Mouse (Mus musculus): Measurements from ENCODE around the gene Klhl26.

Klhl26 gene

DNA sequence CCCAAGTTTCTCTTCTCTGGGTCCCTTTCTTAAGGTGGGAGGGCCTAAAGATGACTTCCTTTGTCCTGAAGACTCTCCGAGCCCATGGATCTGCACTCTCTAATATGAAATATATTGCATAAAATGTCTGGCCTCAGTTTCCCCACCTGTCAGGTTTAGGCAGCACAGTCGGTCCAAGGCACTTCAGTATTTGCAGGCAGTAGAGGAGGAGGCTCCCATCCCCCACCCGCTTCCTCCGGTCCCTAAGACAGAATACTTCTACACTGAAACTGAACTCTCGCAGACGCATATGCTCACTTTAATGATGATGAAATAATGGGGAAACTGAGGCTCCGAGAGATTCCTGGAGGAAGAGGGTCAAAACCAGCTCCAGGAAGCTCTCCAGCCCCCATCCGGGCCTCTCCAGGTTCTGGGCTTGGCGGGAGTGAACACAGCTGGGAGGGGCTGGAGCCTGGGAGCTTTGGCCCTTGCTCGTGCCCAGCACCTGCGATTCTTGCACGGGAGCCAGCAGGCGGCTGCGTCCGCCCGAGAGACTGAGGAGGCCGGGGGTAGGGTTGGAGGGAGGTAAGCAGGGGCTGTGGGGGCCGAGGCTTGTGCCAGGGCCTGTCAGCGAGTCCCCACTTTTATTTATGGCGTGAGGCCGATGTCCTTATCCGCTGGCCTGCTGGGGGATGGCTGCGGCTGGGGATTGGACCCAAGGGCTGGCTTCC is 25.2 kb upstream of the Klhl26 start:
- no peak for DNase-seq (ENCODE audit: low spot score)

DNA sequence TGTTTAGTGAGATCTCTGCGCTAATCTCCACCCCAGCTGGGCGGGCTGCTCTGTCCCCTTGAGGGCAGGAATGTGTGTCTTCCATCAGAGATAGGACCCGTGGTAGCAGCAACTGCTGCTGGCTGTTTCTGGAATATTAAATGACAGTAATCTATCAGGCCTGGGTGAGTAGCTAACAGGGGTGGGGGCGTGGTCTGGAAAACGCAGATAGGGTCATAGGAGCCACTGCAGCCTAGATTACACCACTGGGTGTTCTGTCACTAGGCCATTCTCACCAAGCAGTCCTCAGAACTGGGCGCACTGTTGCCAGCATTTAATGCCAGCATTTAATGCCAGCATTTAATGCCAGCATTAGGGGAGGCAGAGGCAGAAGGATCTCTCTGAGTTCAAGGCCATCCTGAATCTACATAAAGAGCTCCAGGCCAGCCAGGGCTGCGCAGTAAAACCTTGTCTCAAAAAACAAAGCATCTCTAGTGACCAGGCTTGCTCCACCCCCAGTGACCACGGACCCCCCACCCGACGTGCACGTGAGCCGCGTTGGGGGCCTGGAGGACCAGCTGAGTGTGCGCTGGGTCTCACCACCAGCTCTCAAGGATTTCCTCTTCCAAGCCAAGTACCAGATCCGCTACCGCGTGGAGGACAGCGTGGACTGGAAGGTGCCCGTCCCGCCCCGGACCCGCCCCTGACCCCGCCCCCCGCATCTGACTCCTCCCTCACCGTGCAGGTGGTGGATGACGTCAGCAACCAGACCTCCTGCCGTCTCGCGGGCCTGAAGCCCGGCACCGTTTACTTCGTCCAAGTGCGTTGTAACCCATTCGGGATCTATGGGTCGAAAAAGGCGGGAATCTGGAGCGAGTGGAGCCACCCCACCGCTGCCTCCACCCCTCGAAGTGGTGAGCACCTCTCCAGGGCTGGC is 23.9 kb upstream of the Klhl26 start:
- DNase-seq (ENCODE audit: low spot score) = no peak

- no peak for DNase-seq (ENCODE audit: low spot score)
Measured at GRCm38 (mm10) chr8:70495771-70496062, 18.9 kb upstream of the Klhl26 start.

GRCm38 (mm10) chr8:70495001-70495770 is 18.4 kb upstream of the Klhl26 start:
- DNase-seq (ENCODE audit: low spot score) = no peak

GRCm38 (mm10) chr8:70494416-70494945 is 17.7 kb upstream of the Klhl26 start:
- DNase-seq (ENCODE audit: low spot score) = no peak

DNA sequence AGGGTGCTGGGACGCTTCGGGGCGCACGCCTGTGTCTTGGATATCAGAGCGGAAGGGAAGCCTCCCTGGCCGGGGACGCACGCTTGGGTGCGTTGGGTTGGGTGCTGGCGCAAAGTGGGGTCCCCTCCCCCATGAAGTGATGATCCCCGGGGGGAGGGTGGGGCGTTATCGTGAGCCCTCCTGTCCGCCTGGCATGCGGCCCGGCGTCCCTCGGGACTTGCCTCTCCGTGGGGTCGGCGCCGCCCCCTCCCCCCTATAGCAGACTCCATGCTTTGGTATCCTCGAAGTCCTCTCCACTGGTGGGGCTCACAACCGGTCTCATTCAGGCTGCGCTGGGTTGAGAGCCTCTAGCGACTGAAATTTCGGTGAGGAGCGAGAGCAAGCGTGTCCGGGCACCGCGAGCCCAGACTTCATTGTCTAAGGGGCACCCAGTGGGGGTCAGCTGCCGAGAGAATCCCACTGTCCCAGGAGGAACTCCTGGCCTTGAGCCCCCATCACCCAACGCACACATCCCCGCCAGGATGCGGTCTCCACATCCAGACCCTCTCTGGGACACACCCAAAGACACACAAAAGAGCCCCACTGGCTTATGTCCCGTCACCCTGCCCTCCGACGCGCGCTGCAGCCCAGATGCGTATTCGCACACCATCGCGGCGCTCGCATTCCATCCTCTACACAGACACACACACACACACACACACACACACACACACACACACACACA is 17.1 kb upstream of the Klhl26 start:
- DNase-seq (ENCODE audit: low spot score) = no peak

- DNase-seq (ENCODE audit: low spot score) = no peak
Measured at GRCm38 (mm10) chr8:70492664-70493640, 16.2 kb upstream of the Klhl26 start, which contains the start of gene Crlf1. TSS of gene Crlf1 (plus strand) at chr8:70493158.

DNA sequence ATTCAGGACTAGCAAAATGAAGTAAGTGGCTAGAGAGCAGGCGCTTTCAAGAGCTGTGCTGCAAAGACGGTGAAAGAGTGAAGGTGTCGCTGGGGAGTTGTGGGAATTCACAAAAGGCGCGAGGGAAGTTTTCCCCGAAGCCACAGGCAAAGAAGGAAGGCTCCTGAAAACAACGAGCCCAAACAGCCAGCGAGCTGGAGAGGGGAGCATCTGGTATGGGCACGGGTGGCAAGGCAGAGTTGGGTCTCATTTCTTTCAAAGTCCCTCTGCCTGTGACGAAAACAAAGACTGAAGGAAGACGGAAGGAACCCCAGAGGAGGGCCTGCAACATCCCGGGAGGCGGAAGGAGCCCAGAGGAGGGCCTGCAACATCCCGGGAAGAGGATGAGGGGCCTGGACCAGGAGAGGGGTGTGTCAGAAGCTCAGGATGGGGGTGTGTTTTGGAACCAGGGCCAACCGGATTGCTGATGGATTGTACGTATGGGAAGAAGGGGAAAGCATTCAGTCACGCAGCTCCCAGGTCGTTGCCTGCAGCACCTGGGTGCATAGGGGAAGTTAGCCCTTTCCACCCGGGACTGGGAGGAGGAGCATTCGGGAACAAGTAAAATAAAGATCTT is 14.2 kb upstream of the Klhl26 start:
- DNase-seq (ENCODE audit: low spot score) = no peak

GRCm38 (mm10) chr8:70490061-70490879 is 13.5 kb upstream of the Klhl26 start:
- DNase-seq (ENCODE audit: low spot score) = no peak

GRCm38 (mm10) chr8:70489576-70489975 is 12.8 kb upstream of the Klhl26 start:
- no peak for DNase-seq (ENCODE audit: low spot score)

DNA sequence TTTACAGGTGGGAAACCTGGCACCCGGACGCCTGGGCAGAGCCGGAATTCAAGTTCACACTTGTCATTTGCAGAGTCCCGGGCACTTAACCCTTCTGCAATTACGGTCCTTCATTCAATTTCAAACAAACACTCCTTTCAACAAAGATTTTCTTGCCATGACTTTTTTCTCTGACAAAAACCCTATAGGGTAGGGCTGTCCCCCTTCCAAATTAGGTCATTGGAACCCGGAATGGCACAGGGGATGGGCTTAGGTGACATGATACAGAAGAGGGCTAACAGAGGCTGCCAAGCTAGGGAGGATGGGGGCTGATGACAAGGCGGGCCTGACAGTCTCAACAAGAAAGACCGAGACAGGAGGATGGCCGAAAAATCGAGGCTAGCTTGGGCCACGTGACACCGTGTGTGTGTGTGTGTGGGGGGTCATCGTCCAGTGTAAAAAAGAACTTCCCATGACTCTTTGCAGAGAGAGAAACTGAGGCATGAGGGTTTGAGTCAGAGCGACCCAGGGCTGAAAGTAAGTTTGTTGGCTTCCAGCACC is 12.2 kb upstream of the Klhl26 start:
- no peak for DNase-seq (ENCODE audit: low spot score)

DNA sequence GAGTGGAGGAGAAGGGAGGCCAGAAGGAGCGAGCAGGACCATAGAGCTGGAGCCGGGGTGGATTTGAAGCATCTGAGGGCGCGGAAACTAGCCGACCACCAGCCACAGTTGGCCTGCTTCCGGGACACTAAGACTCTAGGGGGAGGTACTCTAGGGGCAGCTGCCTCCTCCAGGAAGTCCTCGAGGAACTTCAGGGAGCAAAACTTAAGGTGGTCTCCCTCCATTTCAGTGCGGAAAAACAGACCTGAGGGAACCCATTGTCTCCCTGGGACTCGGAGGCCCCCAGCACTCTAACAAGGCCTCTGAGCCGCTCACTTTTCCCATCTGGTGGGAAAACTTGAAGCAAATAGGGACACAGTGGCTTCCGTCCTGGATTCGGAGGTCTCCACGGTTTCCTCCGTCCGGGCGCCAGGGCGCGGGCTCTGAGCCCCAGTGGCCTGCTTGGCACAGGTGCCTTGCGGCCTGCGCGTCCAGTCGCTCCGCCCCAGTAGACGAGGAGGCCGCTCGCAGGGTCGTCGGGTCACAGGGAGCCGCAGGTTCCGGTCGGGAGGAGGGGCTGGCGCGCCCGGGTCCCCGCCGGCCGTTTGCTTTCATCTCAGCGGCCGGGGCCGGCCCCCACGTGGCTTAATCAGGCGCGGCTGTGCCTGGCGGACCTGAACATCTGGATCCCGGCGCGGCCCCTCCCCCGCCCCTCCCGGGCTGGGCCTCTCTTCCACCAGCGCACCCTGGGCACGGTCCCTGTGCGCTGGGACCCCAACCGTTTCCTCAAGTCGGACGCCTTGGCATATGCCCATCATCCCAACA is 11.4 kb upstream of the Klhl26 start:
- DNase-seq (ENCODE audit: low spot score) = no peak

- no peak for DNase-seq (ENCODE audit: low spot score)
Measured at GRCm38 (mm10) chr8:70486941-70487520, 10.3 kb upstream of the Klhl26 start, which contains the start of gene Tmem59l. TSS of gene Tmem59l (minus strand) at chr8:70487358.

DNA sequence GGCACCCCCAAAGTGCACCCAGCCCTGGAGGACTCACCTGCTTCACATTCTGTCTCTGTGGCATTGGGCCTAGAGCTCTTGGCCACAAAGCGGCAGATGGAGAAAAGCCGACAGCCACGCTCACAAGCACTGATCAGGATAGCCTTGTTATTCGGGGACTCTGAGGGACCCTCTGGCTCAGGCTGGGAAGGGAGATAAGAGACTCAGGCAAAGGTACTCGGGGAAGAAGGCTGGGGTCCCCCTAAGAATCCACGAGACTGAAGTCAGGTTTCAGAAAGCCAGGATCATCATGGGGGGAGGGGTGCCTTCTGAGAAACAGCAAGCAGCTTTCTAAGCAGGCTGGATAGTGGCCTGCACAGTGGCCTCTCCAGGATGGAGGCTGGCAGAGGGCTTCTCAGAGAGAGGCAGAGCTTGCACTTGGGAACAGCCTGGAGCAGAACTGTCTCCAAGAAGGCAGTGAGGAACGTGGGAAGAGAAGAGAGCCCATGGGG is 9.5 kb upstream of the Klhl26 start:
- DNase-seq (ENCODE audit: low spot score) = no peak

DNA sequence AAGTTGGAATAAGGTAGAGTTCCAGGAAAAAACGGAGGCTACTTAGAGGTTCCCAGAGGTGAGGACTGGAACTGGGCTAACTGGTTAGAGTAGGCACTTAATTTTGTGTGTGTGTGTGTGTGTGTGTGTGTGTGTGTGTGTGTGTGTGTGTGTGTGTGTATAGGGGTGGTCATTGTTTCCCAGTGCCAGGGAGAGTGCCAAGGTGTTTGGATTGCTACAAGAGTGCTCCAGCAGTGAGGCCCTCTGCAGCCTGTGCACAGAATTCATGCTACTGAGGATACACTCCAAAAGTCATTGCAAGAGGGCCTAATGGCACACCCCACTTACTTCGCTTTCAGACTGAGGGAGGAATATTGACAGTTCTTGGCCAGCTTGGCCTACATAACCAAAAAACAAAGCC is 6.2 kb upstream of the Klhl26 start:
- no peak for DNase-seq (ENCODE audit: low spot score)

DNA sequence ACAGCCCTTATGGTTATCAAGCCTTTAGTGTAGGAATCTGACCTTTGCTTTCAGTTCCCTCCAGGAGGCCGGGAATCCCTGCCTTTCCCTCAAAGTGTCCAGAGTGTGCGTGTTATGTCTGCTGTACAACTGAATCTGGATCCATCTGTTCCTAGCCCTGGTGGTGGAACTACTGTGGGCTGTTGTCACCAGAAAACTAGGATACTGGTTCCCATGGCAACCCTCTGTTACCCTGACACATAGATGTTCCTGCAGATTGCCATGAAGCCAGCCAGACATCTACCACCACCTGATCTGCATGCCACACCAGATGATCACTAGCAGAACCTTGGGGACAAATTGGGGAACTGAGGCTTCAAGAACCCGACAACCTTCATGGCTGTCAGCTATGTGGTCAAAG is 5.1 kb upstream of the Klhl26 start:
- no peak for DNase-seq (ENCODE audit: low spot score)

DNA sequence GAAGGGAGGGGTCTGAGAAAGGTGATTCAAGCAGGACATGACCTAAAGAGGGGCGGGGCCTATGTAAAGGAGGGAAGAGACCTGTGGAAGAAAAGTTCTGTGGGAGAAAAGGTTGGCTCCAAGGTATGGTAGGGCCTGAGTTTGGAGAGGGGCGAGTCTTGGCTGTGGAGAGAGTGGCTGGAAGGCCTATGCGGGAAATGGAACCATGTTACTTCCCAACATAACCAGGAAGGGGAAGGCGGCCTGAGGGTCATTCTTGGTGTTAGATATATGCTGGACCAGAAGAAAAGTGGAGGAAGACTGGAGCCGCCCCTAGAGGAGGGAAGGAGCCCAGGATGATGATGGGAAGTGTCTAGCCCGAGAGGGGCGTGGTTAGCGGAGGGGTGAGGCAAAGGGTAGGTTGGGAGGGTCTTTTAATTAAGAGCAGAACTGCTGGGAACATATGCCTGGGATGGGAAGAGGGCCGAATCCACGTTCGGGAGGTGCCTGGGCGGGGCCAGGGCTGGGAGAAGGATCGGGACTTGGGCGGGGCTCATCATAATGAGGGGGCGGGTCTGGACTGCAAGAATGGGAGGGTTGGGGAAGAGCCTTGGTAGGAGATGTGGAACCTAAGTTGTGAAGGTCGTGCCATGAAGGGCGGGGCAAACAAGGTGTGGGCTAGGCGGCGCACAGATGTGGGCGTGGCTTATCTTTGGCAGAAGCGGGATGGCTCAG is 658 bp upstream of the Klhl26 start:
- no peak for DNase-seq (ENCODE audit: low spot score)
